Mouse (Mus musculus): ENCODE measurements around the gene Gtpbp1.

The Gtpbp1 gene

DNA sequence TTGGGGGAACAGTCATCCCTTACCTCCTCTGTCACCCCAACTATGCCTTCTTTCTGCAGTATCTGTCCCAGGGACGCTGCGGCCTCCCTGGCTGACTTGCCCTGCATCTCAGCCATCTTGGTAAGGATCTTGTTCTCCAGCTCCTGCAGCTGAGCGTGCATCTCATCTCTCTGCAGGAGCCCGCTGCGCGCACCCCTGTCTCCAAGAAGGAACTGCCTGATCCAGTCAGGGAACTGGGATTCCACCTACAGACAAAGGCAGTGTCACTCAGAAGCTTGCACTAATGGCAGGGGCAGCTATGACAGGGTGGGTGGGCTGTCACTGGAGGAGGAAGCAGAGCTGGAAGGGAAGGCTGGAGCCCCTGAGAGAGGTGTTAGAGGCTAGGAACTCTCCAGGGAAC, 37.2 kb downstream of the Gtpbp1 start:
- no peak for DNase-seq

DNA sequence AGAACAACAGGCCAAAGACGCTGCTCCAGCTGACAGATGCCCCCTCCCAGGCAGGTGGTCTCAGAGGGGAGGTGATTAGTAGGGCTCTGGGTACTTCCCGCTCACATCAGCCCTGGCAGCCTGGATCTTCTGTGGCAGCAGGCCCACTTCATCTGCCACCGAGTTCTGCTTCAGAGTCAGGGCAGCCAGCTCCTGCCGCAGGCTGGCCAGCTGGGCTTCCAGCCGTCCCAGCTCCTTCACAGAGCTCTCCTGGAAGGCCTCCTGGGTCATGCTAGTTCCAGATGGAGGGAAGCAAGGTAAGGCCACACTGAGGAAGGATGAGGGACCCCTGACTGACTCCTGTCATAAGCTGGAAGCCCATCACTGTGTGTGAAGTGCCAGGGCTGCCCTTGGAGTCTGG, 37.7 kb downstream of the Gtpbp1 start:
- DNase-seq, result no peak

DNA sequence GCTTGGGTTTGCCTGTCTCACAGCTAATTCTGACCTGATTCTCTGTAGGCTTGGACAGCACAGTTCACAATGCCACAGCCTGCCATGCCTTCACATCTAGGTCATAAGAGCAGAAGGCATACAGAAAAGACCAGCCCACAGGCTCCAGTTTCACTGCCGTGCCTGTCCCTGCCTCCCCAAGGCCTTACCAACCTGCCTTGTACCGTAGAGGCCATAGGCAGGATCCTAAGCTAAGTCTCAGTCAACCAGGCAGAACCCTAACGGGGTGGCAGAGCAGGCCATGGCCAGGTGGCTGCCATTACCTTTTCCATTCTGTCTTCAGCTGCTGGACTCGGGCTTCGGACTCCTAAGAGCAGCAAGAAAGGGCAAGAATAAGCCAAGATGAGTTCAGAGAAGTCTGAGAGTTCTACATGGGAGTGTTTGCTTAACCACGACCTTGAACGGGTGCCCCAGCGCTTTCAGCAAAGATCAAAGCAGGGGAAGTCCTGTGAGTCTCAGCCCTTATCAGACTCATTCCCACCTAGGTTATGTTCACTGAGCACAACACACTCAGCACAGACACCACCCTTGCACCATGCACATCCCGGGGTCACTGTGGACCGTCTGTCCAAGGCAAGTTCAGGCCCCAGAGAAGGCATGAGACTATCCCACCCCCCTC, 38.2 kb downstream of the Gtpbp1 start:
- no peak for DNase-seq

DNA sequence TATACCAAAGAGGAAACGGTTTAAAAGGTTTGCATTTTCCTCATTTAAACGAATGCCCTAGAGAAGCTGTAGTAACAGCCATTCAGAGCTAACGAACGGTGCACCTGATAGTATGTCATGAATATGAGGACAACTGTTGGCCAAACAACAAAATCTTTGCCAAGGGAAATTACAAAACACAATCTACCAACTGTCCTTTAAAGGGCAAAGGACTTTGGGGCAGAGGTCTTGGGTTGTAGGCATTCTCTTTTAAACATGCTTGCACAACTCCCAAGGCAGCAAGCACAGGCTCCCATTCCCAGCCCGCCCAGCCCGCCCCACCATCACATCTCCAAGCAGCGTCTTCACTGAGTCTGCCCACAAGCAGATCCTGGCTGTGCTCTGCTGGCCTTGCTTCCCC, 40.9 kb downstream of the Gtpbp1 start:
- DNase-seq, result no peak

DNA sequence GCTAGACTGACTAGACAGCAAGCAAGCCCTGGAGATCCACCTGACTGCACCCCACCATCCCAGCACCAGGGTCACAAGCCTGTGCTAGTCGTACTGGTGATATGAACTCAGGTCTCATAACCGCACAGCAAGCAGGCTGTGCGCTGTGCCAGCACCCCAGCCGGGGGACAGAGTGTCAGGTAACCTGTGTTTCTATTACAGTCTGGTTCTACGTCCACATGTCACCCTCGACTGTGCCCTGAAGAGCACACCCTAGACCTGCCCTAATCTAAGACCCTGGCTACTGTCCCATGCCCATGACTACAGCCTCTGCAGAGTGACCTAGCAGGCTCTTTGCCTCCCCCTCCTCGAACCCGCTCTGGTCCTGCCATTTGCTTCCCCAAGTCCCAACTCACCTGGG, 42.5 kb downstream of the Gtpbp1 start:
- DNase-seq, result no peak

DNA sequence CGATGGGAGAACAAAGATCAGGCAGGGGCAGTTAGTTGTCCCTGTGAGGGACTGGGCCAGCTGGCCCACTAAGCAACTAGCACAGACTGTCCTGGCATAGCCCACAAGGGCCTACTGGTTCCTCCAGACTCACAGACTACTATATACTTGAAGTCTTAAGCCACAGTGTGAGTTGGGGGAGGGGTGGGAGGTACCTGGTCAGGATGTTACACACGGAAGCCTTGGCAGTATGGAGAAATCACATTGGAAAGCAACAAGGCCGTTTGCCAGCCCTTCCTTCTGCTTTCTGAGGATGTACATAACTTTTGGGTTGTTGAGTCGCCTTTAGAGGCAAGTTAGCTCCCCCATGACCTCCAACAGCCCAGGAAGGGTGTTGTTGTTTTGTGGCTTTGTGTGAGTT, 43.0 kb downstream of the Gtpbp1 start:
- no peak for DNase-seq

DNA sequence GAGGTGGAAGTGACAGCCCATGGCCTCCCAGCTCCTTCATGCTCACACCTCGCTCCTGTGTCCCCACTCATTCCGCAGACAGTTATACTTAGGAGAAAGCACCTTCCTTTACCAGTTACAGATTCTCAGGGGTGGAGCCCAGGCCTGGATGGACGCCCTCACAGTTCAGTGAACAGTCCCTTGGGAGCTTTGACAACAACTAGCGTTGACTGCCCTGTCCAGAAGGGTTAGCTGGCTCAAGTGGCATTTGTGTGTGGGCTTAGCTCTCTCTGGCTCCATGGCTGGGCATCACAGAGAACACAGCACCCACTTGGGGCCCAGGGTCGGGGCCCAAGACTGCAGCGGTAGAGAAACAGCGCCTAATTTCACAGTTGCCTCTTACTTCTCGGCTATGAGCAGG, 43.7 kb downstream of the Gtpbp1 start:
- no peak for DNase-seq

DNA sequence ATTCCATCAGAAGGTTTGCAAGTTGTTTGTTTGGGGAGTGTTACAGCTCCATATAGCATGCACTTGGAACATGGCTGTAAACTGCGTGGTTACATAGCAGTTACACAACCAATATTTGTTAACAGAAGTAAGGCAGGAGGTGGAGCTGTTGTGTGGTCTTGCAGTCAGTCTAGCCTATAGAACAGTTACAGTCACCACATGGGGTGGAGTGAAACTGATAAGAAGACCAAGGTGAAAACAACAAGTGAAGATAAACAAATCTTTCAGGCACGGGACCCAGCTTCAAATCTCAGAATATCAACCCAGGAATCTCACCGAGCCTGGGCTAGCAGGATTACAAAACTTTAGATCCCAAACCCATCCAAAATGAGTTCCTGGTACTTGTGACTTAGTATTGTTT, 50.1 kb downstream of the Gtpbp1 start:
- no peak for DNase-seq

DNA sequence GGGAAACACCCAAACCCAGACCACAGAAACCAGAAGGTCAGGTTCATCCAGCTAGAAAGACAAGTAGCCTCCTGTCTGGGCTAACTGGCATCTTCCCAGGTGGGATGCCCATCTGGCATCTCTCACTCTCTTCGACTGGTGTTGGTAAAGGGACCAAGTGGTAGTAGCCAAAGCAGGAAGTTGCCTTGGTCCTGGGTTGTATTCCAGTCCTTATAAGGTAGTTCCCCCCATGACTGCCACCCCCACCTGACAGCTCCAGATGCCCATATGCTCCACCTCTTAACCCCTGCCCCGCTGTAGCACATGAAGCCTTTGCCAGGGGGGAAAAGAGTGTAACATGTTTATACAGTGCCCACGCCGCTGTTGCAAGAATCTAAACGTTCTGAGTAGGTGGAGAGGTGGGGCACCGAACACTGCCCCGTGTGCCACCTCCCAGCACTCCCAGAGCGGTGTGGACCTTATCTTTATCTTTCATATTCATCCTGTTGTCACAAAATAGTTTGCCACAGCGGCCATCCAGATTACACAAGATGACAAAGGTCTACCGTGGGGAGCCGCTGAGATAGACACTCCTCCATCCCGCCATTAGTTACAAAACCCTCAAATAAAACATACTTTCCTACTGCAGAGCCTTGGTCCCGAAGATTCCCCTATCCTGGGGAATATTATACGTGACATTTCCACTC, 50.7 kb downstream of the Gtpbp1 start:
- DNase-seq, result peak; percentile 20

DNA sequence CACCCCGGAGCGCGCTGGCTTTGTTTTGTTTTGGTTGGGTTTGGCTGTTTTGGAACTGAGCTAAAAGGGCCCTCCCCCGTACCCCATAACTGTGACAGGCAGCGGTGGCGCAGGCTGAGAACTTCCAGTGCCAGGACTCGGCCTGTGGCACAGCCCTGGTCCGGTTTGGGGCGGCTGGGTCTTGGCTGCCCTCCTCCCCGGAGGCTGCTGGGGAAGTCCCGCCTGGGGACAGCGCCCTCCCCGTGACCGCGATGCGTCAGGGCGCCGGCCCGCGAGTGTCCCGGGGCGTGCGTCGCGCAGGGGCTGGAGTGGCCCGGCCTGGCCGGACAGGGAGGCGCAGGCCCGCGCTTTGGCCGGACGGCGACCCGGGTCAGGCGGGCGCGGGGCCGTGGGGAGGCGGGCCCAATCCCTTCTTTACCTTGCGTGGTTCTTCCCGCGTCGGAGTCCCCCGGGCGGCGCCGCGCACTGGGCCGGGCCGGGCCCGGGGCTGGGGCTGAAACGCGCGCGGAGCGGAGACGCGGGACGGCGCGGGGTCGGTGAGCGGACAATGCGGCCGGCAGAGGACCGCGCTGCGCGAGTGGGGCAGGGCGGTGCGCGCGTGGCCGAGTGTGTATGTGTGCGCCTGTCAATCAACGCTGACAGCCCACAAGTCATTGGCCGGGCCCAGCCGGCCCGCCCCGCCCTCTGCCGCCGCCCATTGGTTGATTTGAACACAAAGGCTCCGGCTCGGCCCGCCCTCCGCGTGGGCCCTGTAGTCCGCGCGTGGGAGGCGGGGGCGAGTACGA, 51.5 kb downstream of the Gtpbp1 start, which contains the start of gene Sun2:
Sun2 (minus strand) TSS at position 616 of the 785 bp plus-strand sequence.
- DNase-seq, result peak; percentile 95

DNA sequence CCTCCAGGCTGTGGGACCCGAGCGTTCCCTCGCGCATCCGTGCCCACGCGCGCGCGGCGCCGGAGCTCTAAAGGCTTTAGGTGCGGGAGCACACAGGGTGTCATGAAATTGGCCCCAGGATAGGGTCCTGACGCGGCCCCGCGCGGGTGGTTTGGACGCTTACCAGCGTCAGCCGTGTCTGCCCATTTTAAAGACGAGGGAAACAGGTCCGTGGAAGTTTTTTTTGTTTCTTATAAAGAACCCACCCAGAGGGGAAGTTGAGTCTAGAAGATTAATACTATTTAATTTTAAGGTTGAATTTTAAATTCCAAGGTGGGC, 52.0 kb downstream of the Gtpbp1 start:
- DNase-seq, result no peak

DNA sequence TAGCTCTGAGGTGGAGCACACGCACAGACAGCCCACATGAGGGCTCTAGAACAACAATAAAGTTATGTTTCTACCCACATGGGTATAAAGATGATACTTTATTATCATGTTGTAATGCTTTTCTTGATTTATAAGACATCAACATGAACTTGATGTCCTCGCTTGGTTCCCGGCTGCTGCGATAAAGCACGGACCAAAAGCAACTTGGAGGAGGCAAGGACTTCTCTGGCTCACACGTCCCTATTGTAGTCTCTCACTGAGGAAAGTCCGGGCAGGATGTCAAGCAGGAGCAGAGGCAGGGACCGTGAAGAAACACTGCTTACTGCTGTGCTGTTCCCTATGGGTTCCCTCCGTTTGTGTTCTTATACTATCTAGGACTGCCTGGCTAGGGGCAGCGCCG, 53.4 kb downstream of the Gtpbp1 start:
- DNase-seq, result no peak

DNA sequence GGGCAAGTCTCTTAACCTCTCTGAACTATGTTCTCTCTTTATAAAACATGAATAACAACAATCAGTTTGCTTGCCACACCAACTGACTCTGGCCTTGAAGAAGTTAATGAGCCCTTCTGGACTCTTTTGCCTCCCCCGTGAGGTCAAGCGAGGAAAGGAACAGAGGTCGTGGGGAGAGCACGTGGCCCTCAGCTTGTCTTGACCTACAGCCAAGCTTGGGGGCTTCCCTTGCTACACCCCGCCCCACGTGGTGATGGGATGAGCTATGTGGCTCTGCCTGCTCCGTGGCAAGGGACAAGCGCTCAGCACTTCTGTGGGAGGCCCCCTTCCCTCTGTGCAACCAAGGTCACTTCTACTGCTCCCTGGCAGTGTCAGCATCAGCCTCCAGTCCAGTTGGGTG, 54.1 kb downstream of the Gtpbp1 start:
- peak; percentile 49 for DNase-seq

DNA sequence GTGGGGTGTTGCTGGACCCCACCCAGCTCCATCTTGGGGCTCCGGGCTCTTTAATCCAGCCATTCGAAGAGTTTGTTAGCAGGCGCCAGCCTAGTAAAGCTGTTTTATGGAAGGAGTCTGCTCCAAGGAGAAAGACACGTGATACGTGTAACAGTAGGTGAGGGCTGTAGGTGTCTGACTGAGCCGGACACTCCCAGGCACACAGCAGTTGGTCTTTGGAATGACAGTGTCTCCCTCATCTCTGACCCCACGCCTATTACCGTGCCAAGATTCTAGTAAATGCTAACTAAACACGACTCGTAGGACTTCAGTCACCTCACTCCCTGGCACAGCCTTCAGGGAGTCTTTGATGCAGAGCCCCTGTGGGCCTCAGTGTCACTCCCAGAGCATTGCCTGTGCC, 54.7 kb downstream of the Gtpbp1 start:
- DNase-seq, result peak; percentile 44

DNA sequence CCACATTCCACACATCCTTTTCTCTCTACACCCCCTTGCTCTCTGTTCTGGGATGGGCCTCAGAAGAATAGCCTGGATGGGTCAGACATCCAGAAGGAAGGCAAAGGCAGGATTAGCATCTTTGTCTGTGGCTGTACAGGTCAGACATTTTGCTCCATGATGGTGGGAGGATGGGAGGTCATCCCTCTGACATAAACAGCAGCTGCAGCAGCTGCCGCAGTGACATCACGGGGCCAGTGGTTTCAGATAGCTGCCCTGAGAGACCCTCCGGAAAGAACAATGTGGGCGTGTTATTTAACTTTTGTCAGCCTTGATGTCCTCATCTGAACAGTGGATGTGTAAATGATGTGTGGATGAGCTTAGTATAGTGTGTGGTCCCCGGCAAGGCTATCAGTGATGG, 55.2 kb downstream of the Gtpbp1 start:
- no peak for DNase-seq

DNA sequence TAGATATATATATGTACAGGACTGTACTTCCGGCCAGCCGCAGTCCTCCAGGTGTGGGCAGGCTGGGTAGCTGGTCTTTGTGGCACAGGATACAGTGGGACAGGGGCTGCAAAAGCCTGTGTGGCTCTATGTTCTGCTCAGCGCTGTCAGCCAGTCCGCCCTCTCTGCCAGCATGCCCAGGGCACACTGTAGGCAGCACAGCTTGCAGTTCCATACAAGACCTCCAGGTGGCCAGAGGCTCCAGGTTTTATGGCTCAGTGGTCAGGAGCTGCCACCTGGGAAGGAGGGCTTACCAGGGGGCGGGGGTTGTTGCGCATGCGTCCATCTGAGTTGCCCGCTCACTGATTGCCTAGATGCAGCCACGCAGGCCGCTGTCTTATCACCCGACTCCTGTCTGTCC, 57.4 kb downstream of the Gtpbp1 start:
- peak; percentile 48 for DNase-seq

DNA sequence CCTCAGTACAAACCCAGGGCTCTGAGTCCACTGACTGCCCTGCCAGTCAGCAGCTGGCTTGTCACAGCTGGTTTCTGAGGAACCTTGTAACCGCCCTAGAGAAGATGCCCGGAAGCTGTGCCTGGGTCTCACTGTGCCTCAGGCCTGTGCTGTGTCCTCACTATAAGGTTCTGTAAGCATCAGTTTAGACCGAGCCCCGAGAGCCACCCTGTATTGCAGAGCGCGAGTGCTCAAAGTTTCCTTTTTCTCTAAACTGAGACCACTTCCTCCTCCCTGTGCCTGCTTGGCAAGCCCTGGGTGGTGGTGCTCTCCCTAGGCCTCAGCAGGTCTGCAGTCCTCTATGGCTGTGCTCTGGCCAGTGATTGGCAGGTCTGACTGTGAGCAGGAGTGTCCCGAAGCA, 58.5 kb downstream of the Gtpbp1 start:
- no peak for DNase-seq

DNA sequence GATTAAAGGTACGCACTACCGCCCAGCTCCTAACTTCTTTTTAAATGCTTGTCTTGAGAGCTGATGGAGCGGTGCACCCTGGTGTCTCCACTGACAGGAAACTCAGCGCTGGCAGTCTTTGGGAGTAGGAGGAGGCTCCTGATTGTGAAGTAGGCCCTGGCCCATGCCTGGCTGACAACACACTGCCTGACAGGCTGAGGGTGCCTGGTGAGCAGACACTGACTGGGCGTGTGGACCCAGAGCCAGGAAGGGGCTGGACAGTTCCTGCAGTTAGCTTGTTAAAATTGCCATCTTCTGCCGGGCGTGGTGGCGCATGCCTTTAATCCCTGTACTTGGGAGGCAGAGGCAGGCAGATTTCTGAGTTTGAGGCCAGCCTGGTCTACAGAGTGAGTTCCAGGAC, 59.6 kb downstream of the Gtpbp1 start:
- no peak for DNase-seq

DNA sequence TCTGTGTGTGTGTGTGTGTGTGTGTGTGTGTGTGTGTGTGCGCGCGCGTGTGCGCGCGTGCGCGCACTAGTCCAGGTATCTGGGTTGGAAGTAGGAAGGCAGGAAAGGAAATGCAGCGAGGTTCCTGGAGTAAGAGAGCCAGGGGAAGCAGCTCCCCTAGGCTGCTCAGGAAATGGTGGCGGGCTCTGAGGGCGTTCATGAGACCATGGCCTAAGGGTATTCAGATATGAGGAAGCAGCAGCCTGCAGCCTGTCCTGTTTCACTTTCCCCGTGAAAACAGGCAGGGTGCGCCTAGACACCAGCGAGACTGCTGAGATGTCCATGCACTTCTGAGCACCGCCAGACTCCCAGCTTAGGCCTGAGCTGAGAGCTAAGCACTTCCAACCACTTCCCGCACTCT, 61.1 kb downstream of the Gtpbp1 start:
- DNase-seq, result no peak

DNA sequence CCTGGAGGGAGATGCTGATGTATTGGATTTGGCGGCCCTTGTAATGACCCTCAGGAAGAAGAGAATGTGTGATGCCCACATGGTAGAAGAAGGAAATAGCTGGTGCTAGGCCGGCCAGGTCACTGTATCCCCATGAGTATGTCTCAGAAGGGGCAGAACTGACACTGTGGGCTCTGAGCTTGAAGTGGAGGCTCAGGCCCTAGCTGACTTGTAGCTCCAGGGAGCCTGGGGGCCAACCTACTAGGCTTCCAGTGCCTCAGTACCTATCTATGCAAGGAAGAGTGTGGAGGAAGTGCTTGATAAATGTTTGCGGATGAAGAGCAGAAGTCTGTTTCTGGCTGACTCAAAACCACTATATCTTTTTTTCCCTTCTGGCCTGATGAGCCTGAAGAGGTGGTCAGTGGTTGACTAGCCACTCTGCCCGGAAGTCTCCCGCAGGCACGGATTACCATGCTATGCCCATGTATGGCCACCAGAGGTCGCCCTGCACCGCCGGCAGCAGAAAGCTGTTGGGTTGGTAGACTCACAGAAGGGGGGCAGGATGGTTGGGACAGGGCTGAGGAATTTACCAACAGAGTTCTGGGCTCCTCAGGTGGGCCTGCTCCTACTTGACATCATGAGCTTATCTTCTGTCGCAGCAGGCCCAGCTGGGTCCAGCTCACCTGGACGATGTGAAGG, 62.2 kb downstream of the Gtpbp1 start:
- peak; percentile 81 for DNase-seq

DNA sequence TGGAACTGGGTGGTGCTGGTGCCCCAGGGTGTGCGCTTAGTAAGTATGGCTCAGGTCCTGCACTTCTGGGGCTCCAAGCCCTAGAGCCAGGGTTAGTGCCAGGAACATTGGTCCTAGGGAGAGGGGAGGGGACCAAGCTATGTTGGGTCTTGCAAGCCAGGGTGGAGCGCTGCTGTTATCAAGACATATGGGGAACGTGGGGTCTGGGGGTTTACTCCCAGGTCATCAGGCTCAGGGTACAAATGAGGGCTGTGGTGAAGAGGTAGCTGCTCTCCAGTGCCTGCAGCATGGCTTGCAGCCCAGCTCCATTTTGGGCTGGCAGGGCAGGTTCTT, 62.7 kb downstream of the Gtpbp1 start:
- no peak for DNase-seq

DNA sequence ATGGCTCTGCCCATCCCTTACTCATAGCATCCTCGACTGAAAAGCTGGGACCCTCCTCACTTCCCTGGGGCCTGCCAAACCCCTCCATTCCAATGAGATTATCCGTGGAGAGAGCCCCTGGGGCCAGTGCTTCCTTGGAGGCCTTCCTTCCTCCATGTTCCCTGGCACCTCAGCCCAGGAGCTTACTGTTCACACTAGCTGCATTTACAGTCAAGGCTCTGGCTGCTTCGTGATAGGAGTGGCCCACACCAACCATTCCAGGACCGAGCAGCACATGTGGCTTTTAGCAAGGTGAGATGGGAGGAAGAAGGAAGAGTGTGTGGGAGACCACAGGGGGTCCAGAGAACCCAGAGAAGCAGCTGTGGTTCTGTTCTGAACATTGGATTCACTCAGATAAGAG, 63.2 kb downstream of the Gtpbp1 start:
- DNase-seq, result no peak

DNA sequence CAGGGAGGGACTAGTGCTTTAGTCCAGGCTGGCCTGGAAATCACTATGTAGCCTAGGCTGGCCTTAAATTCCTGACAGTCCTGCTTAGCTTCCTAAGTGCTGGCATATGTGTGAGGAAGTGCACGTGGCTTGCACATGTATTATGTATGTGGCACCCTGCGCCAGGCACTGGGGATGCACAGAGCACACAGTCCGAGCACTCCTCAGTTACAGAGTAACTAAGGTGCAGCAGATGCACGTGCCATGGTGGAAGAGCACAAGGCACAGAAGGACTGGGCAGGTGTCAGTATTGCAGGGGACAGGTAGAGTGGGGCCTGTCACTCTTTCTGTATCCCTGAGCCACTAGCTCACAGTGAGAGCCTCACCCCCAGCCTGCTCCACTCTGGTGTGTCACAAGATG, 64.5 kb downstream of the Gtpbp1 start:
- DNase-seq, result no peak

All from kidney, postnatal 14 days (tissue).